Mouse (Mus musculus) layer of hippocampus, adult 8-10 months (tissue): Measurements from ENCODE around the gene Gm35315. TPM values are rescaled to one million over a fixed set of nuclear protein-coding genes. Genes with fewer than 3 reads are reported as not detected.
A peak's percentile ranks its signal among the peaks of the same experiment; 100 is the strongest.
"Not testable (repeated sequence)": the region's sequence is repeated elsewhere in the genome, so short reads cannot be mapped to it uniquely, and the experiment has no call there.

ENCODE experiments used
- DNase-seq, 2 experiments: peaks; one replicate each; pipeline ENCODE4 v3.0.0; 2022; ENCODE audit warnings: low spot score in 2 of 2
- total RNA-seq, 4 experiments: library from RNA; stranded (reverse); gene quantifications; 2 replicates each; pipeline ENCODE4 v1.2.4; 2022

Gm35315 gene
- total RNA-seq, 4 experiments from 2014 or later, result 0.35 to 1.0 (median 0.68) TPM

DNA sequence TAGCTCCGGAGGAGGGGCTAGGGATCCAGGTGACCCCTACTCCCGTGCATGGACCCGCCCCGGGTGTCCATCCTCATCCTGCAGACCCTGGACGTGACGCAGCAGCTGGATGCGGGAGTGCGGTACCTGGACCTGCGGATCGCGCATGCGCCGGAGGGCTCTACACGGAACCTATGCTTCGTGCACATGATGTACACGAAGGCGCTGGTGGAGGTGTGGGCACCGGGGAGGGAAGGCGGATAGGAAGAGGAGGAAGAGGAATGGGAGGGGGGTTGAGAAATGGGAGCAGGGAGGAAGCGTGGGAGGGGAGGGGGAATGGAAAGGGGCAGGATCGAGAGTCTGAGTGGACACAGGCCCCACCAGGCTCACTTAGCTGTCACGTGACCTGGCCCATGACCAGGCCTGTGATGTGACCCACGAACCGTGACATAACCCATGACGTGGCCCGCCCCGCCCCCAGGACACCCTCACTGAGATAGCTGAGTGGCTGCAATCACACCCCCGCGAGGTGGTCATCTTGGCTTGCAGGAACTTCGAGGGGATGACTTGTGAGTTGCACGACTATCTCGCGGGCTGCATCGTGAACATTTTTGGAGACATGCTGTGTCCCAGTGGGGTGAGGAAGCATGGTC is 7.6 kb upstream of the Gm35315 start:
- peak; percentile 69 to 72 for DNase-seq

DNA sequence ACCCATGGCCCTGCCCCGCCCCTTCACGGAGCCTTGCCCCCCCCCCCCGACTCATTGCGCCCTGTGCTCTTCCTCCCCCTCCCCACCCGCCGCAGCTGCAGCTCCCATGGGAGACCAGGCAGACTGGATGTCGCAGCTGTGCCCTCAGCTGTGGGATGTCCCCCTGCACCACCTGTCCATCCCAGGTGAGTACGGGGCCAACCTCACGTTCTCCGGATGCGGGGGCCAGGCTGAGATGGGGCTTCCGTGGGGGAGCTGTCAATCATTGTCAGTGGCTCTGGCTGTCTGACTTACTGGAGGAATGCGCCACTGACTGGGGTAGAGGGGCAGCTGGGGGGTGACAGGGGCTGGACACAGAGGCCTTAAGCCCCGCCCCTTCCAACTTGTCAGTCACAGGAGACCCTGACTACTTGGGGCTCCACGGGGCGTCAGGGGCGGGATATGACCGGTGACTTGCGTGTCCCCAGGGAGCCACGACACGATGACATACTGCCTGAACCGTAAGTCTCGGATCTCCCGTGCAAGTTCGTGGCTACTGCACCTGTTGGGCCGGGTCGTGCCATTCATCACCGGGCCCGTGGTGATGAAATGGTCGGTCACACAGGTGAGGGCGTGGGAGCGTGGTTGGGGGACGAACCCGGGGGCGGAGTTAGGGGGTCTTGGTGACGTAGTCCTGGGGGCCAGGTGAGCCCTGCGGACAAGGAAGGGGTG is 6.9 kb upstream of the Gm35315 start:
- peak; percentile 30 to 48 for DNase-seq

- peak in 1 of 2 experiments; percentile 35 for DNase-seq
These were observed 5.7 kb upstream of the Gm35315 start, which contains the start of gene Plcxd1 for GRCm38 (mm10) chr5:110099656-110100580. Plcxd1 (plus strand) TSS chr5:110099969.

DNA sequence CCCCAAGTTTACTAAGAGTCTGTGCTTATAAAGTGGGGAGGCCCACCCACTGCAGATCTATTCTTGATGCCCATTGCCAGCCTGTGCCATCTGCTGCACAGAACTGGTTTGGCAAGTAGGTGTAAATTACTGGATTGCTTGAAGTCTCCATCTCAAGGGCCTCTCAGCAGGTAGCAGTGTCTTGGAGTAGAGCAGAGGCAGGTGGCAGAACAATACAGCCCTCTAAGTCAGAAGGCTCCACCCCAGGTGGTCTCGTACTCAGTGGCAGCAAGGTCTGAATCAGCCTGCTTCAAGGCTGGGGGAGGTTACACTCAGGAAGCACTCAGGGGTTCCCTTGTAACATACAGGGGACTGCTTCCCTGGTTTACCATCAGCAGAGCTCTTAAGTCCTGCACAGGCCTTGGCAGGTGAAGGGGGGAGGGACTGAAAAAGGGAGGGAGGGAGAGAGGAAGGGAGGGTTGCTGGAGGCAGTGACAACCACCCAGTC is 4.8 kb upstream of the Gm35315 start:
- DNase-seq, result peak; percentile 31 to 32

- DNase-seq, result no peak
These were observed 610 bp upstream of the Gm35315 start for GRCm38 (mm10) chr5:110094847-110095213.

GRCm38 (mm10) chr5:110091546-110091945 is 2.7 kb downstream of the Gm35315 start:
- no peak for DNase-seq

GRCm38 (mm10) chr5:110086161-110086866 is 7.9 kb downstream of the Gm35315 start:
- no peak for DNase-seq

DNA sequence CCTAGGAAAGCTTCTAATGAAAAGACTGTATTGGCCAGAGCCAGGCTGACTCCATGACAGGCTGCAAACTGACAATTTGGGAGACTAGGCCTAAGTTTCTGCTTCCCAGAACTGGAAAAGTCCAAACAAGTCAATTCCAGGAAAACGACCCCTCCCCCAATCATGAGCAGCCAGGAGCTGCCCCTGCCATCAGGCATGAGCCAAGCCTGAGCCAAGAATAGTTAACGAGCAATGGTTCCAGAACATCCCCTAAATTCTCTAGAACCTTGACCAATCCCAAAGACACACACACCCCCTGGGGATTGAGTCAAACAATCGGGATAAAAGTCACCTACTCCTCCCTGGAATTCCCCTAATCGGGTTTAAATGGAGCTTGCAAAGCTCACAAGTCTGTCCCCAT is 11.3 kb downstream of the Gm35315 start:
- no peak for DNase-seq

GRCm38 (mm10) chr5:110072413-110072812 is 21.8 kb downstream of the Gm35315 start, which contains the start of gene Gm17655:
Gm17655 (minus strand) TSS chr5:110072513.
- DNase-seq, result not testable (repeated sequence)

DNA sequence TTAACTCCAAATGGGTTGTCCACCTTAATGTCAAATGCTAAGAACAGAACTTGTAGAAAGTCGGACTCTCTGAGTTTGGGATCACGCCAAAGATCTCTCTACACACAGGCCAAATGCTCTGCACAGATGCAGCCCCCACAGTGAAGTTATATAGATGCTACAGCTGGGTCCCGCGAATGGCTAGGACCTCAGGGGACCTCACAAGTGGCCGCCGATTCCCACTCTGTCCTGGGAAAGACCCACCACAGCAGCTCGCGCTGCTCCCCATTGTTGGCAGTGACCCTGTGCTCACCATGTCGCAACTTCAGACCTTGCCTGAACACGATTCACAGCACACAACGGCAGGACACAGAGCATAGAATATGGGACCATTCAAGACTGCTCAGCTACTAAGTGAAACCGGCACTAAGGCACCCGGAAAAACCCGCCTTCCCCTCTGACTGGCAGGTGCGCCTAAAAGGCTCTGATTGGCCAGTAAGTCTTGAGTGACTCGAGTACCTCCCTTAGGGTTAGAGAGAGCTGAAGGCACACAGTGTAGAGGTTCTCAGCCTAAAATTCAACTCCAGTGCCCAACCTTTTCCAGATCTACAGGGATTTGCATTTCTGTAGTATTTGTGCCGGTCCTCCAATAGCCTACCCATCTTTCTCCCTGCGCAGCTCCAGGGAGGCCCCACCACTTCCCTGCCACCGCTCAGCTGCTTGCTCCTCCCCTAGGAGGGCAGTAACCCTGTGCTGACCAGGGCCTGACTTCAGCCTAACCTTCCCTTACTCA is 36.4 kb downstream of the Gm35315 start:
- DNase-seq, result peak; percentile 81 to 82

Other genes with a start within 250 kb of the Gm35315 start
- gene Gm15446, start 171.0 kb downstream of the Gm35315 start, total RNA-seq, result 10 to 100 TPM; 36.1 to 51.0 (median 44.2) TPM
- gene Zfp932, start 97.9 kb downstream of the Gm35315 start, total RNA-seq, result 10 to 100 TPM; 50.8 to 76.7 (median 63.9) TPM
- gene Gm17655, start 21.9 kb downstream of the Gm35315 start, total RNA-seq, result 10 to 100 TPM in 2 of 4 experiments, 1 to 10 TPM in 2; 4.8 to 15.5 (median 11.4) TPM
- gene Plcxd1, start 5.5 kb upstream of the Gm35315 start, total RNA-seq, result 1 to 10 TPM; 4.7 to 7.2 (median 5.7) TPM
- 10 to 100 TPM; 83.8 to 92.2 (median 89.3) TPM for gene Gtpbp6, start 13.8 kb upstream of the Gm35315 start, total RNA-seq
- 10 to 100 TPM; 14.4 to 18.4 (median 16.9) TPM for gene Zfp605, start 15.7 kb upstream of the Gm35315 start, total RNA-seq
- 10 to 100 TPM; 46.2 to 67.9 (median 48.7) TPM for gene Chfr, start 41.4 kb upstream of the Gm35315 start, total RNA-seq
- 10 to 100 TPM; 49.5 to 52.7 (median 50.6) TPM for gene Golga3, start 82.3 kb upstream of the Gm35315 start, total RNA-seq
- 10 to 100 TPM; 37.4 to 49.0 (median 41.3) TPM for gene Ankle2, start 136.6 kb upstream of the Gm35315 start, total RNA-seq
- 10 to 100 TPM; 52.1 to 57.2 (median 54.9) TPM for gene Pgam5, start 175.5 kb upstream of the Gm35315 start, total RNA-seq
- 1 to 10 TPM; 8.3 to 9.5 (median 8.8) TPM for gene Pxmp2, start 191.8 kb upstream of the Gm35315 start, total RNA-seq
- 1 to 10 TPM; 1.4 to 2.2 (median 2.1) TPM for gene Pole, start 191.9 kb upstream of the Gm35315 start, total RNA-seq
- gene P2rx2, start 248.8 kb upstream of the Gm35315 start, total RNA-seq, result under 1 TPM in 3 of 4 experiments, not detected in 1; 0.21 to 0.39 (median 0.27) TPM